Mouse (Mus musculus) urinary bladder, postnatal 10 days (tissue): Measurements from ENCODE around the gene A630001G21Rik.
"Not testable (repeated sequence)": the region's sequence is repeated elsewhere in the genome, so short reads cannot be mapped to it uniquely, and the experiment has no call there.

Experiments
- DNase-seq: peaks from one replicate; pipeline ENCODE4 v3.0.0; 2022; ENCODE audit warnings: low spot score

A630001G21Rik gene

GRCm38 (mm10) chr1:85778436-85778835, at the start of gene A630001G21Rik:
Gene A630001G21Rik, minus strand, starts transcription at chr1:85778643.
- no peak for DNase-seq

- no peak for DNase-seq
These were observed 48.7 kb upstream of the A630001G21Rik start for GRCm38 (mm10) chr1:85827166-85827565.

- no peak for DNase-seq
These were observed 46.5 kb upstream of the A630001G21Rik start for GRCm38 (mm10) chr1:85824905-85825304.

- no peak for DNase-seq
These were observed 43.8 kb upstream of the A630001G21Rik start for GRCm38 (mm10) chr1:85822239-85822638.

GRCm38 (mm10) chr1:85819695-85820094, 41.3 kb upstream of the A630001G21Rik start:
- DNase-seq: no peak

- DNase-seq: no peak
These were observed 39.7 kb upstream of the A630001G21Rik start for GRCm38 (mm10) chr1:85818121-85818520.

GRCm38 (mm10) chr1:85814213-85814612, 35.8 kb upstream of the A630001G21Rik start:
- DNase-seq: not testable (repeated sequence)

GRCm38 (mm10) chr1:85810787-85811186, 32.3 kb upstream of the A630001G21Rik start:
- DNase-seq: no peak

GRCm38 (mm10) chr1:85810343-85810742, 31.9 kb upstream of the A630001G21Rik start:
- DNase-seq: no peak

- DNase-seq: no peak
These were observed 30.8 kb upstream of the A630001G21Rik start for GRCm38 (mm10) chr1:85809256-85809655.

GRCm38 (mm10) chr1:85804551-85804950, 26.1 kb upstream of the A630001G21Rik start:
- DNase-seq: no peak

- DNase-seq: no peak
These were observed 24.1 kb upstream of the A630001G21Rik start for GRCm38 (mm10) chr1:85802517-85802916.

GRCm38 (mm10) chr1:85799776-85800175, 21.3 kb upstream of the A630001G21Rik start:
- DNase-seq: no peak

GRCm38 (mm10) chr1:85795196-85795595, 16.8 kb upstream of the A630001G21Rik start:
- DNase-seq: no peak

- DNase-seq: peak; percentile 20
These were observed 15.8 kb upstream of the A630001G21Rik start for GRCm38 (mm10) chr1:85794106-85794771.

- DNase-seq: peak; percentile 38
These were observed 15.0 kb upstream of the A630001G21Rik start, which contains the start of gene Cab39 for GRCm38 (mm10) chr1:85793208-85794105. Gene Cab39, plus strand, starts transcription at chr1:85793441.

- no peak for DNase-seq
These were observed 13.0 kb upstream of the A630001G21Rik start for GRCm38 (mm10) chr1:85791476-85791875.

GRCm38 (mm10) chr1:85790565-85790964, 12.1 kb upstream of the A630001G21Rik start:
- DNase-seq: no peak

GRCm38 (mm10) chr1:85779428-85780180, 1.2 kb upstream of the A630001G21Rik start:
- no peak for DNase-seq

- no peak for DNase-seq
These were observed 569 bp upstream of the A630001G21Rik start for GRCm38 (mm10) chr1:85779012-85779411.

GRCm38 (mm10) chr1:85776154-85776553, 2.3 kb downstream of the A630001G21Rik start:
- DNase-seq: no peak

GRCm38 (mm10) chr1:85775136-85775535, 3.3 kb downstream of the A630001G21Rik start:
- no peak for DNase-seq
